Mouse (Mus musculus): Measurements from ENCODE around the gene Rpusd1. TPM values are rescaled to one million over a fixed set of nuclear protein-coding genes. Genes with fewer than 3 reads are reported as not detected.
"Not testable (repeated sequence)": the region's sequence is repeated elsewhere in the genome, so short reads cannot be mapped to it uniquely, and the experiment has no call there.

Rpusd1 gene
- total RNA-seq, 2 experiments from 2014 or later = 3.7 to 5.1 TPM

DNA sequence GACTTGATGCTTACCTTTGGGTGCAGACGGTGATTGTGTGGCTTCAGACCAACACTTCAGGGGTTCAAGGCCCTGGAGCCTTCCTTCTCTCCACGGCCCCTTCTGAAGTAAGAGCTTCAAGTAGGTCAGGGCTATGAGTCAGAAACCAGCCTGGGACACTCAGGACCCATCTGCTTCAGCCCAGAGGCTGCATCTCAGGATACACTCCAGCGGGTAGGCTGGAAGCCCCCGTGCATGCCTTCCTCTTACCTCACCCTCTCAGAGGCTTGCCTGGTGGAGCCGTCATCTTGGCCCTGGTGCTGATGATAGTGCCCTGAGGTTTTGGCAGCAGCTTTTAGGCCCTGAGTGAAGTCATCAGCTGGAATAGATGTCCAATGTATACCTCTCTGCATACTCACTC, 7.8 kb downstream of the Rpusd1 start:
- intact Hi-C loops (cut with DNase I) = no loop called here

GRCm38 (mm10) chr17:25735745-25736144, 8.3 kb downstream of the Rpusd1 start, which contains the start of gene Mslnl:
Gene Mslnl (plus strand): TSS chr17:25736042.
- intact Hi-C loops (cut with DNase I) = no loop called here
- DNase-seq = no peak

More for the DNA sequence above, 7.8 kb downstream of the Rpusd1 start:
- DNase-seq = no peak

DNA sequence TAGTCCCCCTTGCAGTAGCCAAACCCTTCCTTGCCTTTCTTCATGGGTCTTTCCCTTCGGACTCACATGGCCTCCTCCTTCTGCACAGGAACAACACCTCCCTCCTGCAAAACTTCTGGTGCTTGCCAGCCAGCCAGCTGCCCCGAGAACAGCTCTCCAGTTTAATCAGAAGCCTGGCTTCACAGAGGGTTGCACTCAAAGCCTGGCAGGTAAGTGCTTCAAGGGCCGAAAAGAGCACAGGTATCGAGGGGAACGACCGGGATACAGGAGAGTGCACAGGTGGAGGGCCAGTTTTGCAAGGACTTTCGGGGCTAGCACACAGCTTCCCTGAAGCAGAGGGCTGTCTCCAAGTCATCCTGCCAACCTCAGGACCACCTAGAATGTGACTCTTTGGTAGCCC, 11.4 kb downstream of the Rpusd1 start:
- DNase-seq = no peak
- intact Hi-C loops (cut with DNase I) = no loop called here

DNA sequence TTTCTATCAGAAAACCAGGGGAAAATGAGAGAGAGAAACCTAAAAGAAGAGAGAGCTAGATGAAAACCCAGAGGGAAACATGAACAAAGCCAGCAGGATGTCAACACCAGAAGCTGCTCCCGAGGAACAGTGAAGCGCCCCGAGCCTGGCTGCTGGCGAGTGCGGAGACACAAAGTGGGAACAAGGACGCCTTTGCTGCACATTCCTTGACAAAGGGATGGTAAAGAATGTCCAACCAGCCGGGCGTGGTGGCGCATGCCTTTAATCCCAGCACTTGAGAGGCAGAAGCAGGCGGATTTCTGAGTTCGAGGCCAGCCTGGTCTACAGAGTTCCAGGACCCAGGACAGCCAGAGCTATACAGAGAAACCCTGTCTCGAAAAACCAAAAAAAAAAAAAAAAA, 14.0 kb downstream of the Rpusd1 start:
- DNase-seq; intact Hi-C loops (cut with DNase I): not testable (repeated sequence)

DNA sequence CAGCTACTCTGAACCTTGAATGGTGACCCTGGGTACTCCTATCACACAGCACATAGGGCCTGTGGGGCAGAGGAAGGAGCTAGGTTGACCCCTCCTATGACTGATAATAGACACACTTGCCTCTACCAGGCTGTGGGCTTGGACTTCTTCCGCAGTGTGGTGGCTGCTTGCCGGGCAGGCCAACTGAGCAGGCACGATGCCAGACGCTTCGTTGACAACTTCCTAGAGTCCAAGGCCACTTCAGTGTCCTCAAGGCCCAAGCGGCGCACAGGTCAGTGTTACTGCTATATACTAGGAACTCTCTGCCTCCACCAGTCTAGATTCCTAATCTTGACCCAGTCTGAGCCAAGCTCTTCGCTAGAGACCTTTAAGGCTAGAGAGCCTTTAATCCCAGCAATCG, 16.4 kb downstream of the Rpusd1 start:
- DNase-seq = no peak
- intact Hi-C loops (cut with DNase I) = no loop called here

DNA sequence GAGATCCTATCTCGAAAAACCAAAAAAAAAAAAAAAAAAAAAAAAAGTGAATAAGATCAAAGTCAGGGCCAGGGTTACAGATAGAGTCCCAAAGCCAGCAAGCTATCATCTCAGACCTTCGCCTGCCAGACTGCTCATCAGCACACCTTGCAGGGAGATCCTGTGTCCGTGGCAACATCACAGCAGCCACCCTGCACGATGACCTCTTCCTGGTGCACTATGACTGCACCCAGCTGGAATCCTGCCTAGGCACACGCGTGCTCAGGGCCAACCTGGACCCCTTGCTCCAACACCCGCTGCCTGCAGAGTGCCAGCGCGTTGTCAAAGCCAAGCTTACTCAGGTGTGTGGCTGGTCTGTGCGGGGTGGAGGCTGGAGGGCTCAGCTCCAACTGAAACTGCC, 16.8 kb downstream of the Rpusd1 start:
- DNase-seq = no peak
- intact Hi-C loops (cut with DNase I) = no loop called here

DNA sequence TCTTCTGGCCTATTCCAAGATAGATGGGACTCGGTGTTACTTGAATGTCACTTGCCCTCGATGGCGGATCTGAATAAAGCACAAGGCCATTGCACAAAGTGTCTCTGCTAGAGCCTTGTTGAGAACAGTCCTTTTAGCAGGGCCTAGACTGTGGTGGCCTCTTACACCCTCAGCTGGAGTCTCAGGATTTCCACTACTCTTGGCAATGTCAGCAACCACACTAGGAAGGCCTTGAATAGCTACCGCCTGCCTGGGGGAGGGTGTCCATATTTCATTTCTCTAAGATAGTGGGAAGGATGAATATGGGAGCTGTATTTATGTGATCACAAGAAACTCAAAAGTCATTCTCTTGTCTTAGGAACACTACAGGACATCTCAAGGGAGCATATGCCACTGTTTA, 20.8 kb downstream of the Rpusd1 start:
- intact Hi-C loops (cut with DNase I) = no loop called here
- DNase-seq = no peak

DNA sequence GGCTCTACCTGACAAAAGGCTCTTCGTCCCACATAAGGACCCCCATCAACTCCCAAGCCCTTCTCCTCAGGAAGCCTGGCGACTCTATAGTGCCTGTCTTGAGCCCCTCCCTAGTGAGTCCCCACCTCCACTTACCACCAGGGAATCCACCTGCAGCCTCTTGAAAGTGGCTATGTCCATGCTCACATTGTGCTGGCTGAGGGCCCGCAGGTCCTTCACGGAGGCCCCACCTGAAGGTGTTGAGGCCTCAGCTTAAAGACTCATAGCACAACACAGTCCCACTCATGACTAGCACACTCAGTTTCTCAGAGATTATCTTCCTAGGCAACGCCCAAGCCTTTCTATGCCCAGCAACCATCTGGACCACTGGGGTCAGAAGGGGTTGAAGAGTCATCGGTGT, 21.8 kb downstream of the Rpusd1 start:
- DNase-seq = no peak
- intact Hi-C loops (cut with DNase I) = no loop called here

DNA sequence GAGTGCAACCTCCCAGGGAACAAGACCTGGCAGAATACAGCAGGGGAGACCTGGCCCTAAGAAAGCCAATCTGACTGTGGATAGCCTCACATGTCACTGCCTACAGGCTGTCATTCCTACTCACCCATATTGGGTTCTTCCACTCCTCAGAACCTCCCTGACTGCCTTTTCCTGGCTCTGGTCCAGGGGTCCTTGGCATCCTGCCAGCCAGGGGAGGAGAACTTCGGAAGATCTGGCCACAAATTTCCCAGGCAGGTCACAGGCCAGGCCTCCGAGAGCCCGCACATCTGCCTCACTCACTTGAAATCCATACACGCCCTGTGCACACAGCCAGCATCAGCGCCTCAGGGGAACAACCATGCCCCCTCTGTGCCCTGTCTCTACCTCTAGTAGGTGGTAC, 24.0 kb downstream of the Rpusd1 start:
- peak in 1 of 2 experiments; percentile 47 for DNase-seq

GRCm38 (mm10) chr17:25754241-25754640, 26.8 kb downstream of the Rpusd1 start, which contains the start of gene Msln:
Gene Msln (minus strand): TSS chr17:25754378.
- DNase-seq = no peak
- intact Hi-C loops (cut with DNase I) = no loop called here

More for the DNA sequence above, 24.0 kb downstream of the Rpusd1 start:
- intact Hi-C loops (cut with DNase I) = no loop called here

- DNase-seq = no peak
- intact Hi-C loops (cut with DNase I) = no loop called here
These were observed 27.6 kb downstream of the Rpusd1 start for GRCm38 (mm10) chr17:25755086-25755485.

DNA sequence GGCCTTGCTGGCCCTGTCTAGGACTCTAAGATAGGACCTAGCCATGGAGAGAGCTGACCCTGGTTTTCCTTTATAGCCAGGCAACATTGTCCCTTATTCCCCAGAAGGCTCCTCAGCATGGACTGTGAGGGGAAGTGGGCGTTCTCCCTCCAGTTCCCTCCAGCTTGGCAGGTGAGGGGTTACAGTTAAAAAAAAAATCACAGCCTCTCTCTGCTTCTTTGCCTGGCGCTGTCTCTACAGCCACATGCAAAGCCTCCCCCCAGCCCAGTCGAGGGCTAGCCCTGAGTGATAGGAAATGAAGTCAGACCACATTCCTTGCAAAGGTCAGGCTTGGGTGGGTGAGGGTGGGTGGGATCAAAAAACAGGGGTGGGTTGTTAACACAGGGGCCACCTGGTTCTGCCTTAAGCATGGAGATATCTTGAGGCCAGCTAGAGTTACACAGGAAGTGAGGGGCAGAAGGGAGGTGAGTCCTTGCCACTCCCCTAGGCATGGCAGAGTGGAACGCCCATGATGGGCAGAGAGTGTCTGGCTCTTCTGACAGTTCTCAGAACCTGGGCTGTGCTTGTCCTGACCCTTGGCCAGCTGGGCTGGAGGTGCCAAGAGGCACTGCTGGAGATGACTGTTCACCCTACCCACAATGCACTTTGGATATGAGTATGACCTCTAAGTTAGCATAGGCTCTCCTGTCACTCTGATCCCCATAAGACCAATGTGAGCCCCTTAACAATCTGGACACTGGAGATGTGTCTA, 28.3 kb downstream of the Rpusd1 start:
- no peak for DNase-seq
- intact Hi-C loops (cut with DNase I) = no loop called here

DNA sequence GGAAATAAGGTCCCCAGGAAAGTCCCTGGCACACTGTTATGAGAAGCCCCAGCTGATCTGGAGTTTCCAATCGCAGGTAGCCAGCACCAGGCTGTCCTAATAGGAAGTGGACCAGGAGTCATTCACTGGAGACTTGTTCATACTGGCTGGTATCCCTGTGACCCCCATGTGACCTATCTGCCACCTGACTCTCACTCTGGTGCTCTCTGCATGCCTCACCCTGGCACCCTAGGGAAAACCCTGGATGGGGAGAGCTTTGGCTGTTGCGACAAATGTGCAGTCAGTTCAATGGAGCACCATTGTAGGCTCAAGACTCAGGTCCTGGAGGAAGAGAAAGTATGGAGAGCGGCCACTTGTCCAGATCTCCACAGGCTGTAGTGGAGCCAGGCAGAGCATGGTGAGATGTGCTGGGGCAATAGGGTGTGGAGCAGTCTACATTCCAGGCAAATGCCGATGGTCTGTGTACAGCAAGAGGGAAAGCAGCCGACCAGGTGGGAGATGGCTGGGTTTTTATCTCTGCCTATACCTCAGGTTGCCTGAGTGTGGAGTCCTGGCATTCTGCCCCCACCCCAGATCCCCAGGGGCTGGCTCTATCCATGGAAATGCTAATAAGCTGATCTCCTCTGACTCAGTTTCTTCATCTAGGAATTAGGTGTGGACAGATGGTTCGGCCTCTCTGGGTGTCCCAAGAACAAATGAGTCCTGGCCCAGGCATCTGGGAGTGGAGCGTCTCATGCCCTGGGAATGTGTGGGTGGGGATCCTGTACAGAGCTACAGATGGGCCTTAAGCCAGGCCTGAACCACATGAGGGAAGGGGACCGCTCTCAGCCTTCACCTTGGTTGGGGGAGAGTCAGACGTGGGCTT, 29.1 kb downstream of the Rpusd1 start:
- intact Hi-C loops (cut with DNase I) = no loop called here
- DNase-seq = no peak

DNA sequence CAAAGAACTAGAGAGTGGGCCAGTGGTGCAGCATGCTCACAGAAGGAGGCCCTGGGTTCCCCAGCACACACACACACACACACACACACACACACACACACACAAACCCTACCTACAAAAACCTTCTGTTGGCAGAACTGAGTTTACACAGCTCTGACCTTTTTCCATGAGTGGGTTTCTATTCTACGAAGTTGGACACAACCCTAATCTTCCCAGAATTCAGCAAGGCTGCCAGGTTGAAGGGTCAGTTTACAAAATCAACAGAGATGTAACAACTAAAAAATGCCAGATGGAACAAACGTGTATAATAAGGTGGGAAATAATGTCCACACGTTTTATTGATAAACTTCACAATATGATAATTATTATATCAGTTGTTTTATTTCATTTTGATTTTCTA, 30.2 kb downstream of the Rpusd1 start:
- no peak for DNase-seq
- intact Hi-C loops (cut with DNase I) = no loop called here

GRCm38 (mm10) chr17:25760148-25760547, 32.7 kb downstream of the Rpusd1 start:
- intact Hi-C loops (cut with DNase I) = no loop called here
- no peak for DNase-seq

DNA sequence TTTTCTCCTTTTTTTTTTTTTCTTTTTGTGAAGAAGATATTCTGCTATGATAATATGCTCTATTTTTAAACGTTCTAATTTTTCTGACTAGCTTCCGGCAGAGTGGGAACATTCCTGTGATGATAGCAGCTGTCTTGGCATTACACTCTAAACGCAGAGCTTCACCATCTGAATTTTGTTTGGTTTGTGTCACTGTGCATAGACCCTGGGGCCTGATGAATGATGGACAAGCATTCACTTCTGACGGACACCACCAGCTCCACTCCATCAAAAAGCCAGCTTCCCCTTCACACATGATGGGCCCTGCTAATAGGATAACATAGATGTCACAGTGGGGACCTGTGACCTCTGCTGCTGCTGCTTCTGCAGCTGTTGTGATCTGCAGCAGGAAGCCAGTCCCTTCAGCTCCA, 34.1 kb downstream of the Rpusd1 start:
- intact Hi-C loops (cut with DNase I) = no loop called here
- DNase-seq = no peak

GRCm38 (mm10) chr17:25762591-25762990, 35.1 kb downstream of the Rpusd1 start:
- no peak for DNase-seq
- intact Hi-C loops (cut with DNase I) = no loop called here

DNA sequence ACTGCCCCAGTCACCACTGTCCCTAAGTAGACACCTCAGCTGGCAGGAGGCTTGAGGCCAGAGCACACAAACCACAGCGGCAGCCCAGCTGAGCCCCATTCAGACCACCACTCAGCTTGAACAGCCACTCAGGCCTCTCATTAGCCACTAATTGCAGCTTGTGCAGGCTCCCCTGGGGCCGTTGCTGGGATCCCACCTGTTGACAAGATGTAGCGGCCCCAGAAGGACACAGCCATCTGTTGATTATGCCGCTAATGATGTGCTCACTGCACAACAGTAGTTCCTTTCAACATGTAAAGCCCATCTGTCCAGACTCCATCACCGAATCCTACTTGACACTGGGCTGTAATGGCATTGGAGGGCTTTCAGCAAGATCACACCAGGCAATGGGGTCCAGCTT, 38.4 kb downstream of the Rpusd1 start:
- intact Hi-C loops (cut with DNase I) = no loop called here
- no peak for DNase-seq

DNA sequence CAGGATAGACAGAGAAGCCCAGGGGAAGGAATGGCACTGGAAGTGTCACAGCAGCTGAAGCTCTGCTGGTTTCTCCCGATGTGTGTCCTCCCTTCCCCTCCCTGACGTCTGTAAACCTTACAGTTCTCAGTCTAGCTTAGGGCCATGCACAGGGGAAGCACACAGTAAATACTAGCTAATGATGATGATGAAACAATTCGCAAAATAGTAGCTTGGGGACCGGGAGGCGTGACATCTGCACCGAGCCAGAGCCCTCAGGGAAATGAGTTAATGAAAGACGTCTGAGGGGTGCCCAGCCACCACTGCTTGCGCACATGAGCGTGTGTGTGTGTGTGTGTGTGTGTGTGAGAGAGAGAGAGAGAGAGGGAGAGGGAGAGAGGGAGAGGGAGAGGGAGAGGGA, 41.9 kb downstream of the Rpusd1 start:
- intact Hi-C loops (cut with DNase I) = no loop called here
- no peak for DNase-seq

DNA sequence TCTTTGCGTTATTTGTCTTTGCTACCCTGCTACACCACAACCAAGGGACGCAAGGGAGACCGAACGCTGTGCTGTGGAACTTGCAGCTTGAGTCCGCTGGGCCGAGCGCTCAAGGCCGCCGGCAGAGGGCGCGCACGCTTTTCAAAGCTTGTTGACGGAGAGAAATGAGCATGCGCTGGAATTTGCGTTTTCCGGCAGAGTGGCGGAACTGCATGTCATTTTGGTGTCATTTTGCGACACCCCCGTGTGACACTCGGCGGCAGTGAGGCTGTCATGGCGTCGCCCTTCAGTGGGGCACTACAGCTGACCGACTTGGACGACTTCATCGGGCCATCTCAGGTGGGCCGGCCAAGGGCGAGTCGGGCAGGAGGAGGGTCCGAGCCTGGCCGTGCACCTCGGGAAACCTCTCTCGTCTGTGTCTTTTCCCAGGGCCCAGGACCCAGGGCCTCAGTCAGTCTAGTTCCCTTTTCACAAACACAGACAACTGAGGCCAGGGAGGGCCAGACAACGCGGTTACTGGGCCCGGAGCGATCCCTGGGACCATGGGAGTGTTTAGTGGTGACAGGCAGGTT, 46.2 kb downstream of the Rpusd1 start, which contains the start of gene Narfl:
Gene Narfl, plus strand, starts transcription at position 228 of the 572 bp plus-strand sequence.
- peak; percentile 98 to 99 for DNase-seq
- intact Hi-C loops (cut with DNase I) = loop anchor here (1.0 to 2.0 kb wide), 3 partner anchors 19 to 28 kb away; partner anchors contain the start of gene Fam173a

Data from heart, postnatal 36 days (tissue).